Mouse (Mus musculus): ENCODE measurements around the gene Gngt2.
"Not testable (repeated sequence)": the region's sequence is repeated elsewhere in the genome, so short reads cannot be mapped to it uniquely, and the experiment has no call there.

Gene Gngt2

DNA sequence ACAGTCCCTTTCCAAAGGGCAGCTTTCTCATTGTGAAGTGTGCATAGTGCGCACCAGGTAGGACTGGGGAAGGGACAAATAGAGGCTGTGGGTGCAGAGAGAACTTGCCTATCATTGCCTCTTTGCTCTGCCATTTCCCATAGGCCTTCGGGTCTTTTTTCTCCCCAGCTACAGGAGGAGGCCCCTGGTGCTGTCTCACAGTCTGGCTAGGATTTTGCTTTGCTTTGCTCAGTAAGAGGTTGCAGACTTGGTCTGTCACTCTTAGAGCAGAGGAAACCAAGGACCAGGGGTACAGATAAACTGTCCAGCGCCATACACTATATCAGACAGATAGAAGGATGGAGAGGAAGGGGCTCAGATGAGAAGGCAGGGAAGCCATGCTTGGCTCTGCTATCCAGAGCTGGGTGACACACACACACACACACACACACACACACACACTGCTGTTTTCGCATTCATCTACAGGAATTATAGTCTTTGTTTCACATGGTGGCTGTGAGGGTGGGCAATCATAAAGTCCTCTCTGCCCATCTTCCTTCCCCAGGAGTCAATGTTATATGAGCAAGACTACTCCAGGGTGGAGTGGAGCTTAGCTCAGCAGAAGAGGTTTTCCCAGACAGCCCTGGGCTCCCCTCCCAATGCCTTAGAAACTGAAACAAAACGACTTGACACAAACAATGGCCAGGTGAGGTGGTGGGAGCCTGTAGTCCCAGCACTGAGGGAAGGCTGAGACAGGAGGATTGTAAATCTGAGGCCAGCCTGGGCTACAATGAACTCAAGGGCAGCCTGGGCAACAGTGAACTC, 3.9 kb downstream of the Gngt2 start:
- DNase-seq (ENCODE audit: low read depth, low spot score), result no peak

DNA sequence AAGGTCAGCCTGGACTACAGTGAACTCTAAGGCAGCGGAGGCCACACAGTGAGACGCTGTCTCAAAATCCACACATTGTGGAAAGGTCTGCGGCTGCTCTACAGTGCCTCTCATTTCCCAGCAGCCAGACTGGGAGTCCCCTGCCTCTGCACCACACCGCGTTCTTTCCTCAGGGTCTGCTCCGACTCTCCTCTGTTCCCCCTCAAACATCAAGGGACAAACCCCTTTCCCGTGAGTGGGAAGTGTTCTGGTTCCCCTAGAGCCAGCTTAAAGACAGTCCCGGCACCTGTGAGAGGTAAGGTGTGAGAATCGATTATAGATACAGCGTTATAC, 4.4 kb downstream of the Gngt2 start:
- no peak for DNase-seq (ENCODE audit: low read depth, low spot score)

DNA sequence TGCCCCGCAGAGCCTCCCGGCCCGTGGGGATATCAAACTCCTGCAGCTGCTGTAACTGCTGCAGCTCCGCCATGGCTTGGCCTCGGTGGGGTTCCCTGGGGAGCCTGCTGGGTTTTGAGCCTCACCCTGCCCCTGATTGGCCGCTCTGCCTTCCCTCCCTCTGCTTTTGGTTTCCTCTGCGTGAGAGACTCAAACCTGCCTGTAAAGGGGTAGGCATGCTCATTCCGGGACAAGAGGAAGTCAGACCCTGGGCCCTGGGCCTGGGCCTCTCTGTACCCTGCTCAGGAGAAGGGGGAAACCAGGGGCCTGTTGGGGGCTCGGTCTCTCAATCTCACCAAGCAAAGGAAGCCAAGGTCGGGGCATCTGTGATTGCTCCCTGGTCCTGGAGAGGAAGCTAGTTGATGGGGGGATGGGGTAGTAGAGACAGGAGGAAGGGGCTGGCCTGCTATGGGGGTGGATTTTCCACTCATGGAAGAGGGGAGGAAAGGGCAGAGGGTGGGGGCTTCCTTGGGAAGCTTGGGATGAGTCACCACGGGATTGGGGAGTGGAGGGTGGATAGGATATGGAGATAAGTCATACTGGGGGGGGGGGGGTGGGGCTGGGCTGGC, 5.2 kb downstream of the Gngt2 start, which contains the start of gene Abi3:
Gene Abi3, minus strand, starts transcription at position 403 of the 608 bp plus-strand sequence.
- DNase-seq (ENCODE audit: low read depth, low spot score), result peak; percentile 52

DNA sequence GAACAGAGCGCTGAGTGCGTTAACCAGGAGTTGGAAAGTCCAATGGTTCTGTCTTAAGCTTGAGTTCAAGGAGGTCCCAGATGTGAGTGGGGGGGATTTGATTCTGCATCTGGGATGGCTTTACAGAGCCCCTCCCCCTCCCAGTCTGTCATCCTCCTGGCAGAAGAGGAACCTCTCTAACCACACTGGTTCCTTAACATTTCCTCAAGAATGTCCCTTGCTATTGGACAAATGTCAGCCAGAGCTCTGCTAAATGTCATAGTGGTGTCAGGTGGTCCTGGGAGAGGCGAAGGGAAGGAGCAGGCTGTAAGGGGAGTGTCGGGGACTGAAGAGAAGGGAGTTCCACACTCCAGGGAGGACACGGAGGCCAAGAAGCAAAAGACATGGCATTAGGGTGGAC, 5.9 kb downstream of the Gngt2 start:
- no peak for DNase-seq (ENCODE audit: low read depth, low spot score)

GRCm38 (mm10) chr11:95843421-95843950, 6.5 kb downstream of the Gngt2 start:
- no peak for DNase-seq (ENCODE audit: low read depth, low spot score)

- no peak for DNase-seq (ENCODE audit: low read depth, low spot score)
These were observed 7.9 kb downstream of the Gngt2 start for GRCm38 (mm10) chr11:95844935-95845334.

- no peak for DNase-seq (ENCODE audit: low read depth, low spot score)
These were observed 13.9 kb downstream of the Gngt2 start for GRCm38 (mm10) chr11:95850898-95851297.

DNA sequence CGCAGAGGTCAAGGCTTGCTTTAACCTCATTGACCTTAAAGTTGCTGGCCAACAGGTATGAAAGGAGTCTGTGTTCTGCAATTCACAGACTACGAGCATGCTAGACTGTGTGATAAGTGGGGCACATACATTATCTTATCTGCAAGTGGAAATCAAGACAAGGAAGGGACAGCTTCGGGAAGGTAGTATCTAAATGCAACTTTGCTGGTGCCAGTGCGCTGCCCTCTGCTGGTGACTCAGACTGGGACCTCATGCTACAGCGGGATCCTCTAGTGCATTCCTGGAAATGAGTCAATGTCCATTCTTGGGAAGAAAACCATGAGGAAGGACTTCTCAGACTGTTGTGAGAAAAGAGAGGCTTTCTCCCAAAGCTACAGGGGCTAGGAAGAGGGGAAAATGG, 16.7 kb downstream of the Gngt2 start:
- peak; percentile 44 for DNase-seq (ENCODE audit: low read depth, low spot score)

DNA sequence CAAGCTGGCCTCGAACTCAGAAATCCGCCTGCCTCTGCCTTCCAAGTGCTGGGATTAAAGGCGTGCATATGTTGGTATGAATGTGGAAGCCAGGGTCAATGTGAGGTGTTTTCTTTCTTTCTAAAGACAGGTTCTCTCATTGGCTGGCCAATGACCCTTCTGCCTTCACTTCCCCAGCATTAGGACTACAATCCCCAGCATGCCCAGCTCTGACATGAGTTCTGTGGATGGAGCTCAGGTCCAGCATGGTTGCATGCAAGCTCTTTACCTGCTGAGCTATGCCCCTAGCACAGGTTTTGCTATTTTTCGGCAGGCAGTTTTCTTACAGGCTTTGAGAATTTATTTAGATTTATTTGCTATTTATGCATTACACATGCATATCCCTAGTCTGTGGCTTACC, 20.3 kb downstream of the Gngt2 start:
- DNase-seq (ENCODE audit: low read depth, low spot score), result no peak

GRCm38 (mm10) chr11:95857716-95858527, 20.9 kb downstream of the Gngt2 start:
- DNase-seq (ENCODE audit: low read depth, low spot score), result no peak

DNA sequence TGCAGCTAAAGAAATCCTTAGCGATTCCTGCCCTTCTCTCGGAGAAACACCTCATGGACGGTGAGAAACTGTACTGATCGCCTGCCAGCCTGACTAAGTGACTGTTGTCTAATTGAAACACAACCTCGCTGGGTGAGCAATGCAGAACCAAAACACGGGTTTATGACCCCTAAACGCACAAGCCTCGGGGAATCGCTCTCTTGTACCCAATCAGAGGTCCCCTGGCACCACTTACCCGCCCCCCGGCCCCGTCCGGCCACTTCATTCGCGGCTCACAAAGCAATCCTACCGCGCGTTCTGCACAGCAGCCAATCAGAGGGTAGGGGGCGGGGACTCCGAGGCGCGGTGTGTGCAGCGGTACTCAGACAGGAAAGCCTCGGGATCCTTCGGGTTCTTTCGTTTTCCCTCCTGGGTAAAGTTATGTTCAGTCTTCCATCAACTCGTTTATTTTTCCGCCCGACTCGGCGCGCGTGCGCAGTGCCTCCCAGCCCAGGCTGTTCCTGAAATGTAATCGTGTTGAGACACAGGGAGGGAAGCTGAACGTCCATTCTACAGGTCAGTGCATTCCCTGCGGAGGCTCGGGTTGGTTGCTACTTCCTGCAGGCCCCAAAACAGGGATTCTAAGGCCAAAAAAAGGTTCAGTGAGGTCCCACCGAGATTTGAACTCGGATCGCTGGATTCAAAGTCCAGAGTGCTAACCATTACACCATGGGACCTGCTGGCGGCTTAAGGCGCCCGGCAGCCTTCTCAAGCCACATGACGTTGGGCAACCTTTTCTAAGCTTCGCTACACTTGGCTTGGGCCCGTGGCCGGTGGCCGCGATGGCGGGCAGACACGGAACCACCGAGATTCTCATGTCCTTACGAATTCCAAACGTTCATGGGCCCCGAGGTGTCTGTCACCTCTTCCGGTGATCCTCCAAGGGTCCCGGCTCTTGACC, 21.8 kb downstream of the Gngt2 start:
- DNase-seq (ENCODE audit: low read depth, low spot score), result peak; percentile 97

DNA sequence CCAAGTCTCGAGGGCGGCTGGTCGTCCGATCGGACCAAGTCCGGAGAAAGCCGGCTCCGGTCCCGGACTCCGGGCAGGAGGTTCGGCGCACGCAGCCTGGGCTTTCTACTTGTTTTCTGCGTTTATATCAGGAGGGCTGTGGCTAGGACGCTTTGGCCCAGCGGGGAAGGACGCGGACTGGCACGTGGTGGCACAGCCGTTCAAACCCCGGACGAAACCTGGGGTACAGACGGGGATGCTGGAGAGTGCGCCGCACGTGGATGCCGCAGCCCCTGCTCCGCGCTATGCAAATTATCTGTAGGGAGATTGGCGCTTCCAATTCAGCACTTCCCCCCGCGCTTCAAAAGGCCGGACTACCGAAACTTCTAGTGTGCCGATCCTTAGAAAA, 22.4 kb downstream of the Gngt2 start:
- DNase-seq (ENCODE audit: low read depth, low spot score), result no peak

DNA sequence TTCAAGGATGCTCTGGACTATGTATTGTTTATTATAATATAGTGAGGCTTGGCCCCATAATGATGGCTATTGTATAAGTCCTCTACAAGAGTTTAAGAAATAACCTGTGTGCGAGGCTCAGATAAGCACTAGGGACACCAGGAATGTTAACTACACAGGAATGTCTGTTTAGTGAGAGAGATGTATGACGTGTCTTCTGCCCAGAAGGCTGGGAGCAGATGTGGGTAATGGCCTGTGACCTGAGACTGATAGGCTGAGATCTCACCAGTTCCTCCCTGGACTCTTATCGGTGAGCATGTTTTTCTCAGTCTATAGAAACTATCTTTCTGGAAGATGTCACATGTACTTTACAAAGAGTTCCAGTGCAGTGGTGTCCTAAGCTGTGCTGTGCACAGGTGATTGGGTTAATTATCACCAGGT, 23.1 kb downstream of the Gngt2 start:
- no peak for DNase-seq (ENCODE audit: low read depth, low spot score)

DNA sequence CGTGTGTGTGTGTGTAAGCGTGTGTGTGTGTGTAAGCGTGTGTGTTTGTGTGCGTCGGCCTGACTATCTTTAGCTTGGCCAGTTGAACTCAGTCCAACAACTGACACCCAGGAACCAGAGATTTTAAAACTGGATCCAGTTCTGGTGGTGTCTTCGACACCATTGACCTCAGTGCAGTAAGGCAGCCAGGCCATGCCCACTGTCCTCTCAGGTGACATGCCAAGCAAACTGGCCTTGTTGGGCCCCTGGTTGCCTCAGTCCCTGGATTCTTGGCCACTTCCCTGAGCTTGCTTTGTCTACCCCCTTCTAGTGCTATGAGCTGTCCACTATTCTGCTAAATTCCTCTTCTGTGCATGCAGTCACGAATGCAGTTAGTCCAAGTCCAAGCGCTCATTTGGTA, 24.4 kb downstream of the Gngt2 start:
- no peak for DNase-seq (ENCODE audit: low read depth, low spot score)

DNA sequence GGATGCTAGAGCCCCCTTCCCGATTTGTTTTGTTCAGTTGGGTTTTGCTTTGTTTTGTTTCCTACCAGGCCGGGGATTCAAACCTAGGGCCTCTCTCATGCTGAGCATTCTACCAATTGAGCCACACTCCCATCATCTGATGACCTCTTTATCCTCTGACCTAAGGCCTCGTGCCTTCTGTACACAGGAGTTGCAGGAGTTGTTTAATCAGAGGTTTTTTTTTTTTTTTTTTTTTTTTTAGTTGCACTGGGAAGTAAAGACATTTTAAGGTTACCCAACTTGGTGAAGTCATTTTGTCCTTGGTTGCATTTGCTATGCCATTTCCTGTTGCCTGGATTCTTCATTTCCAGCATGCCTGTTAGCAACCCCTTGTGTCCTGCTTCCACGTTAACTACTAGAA, 32.4 kb downstream of the Gngt2 start:
- no peak for DNase-seq (ENCODE audit: low read depth, low spot score)

- DNase-seq (ENCODE audit: low read depth, low spot score), result no peak
These were observed 33.0 kb downstream of the Gngt2 start for GRCm38 (mm10) chr11:95869918-95870470.

DNA sequence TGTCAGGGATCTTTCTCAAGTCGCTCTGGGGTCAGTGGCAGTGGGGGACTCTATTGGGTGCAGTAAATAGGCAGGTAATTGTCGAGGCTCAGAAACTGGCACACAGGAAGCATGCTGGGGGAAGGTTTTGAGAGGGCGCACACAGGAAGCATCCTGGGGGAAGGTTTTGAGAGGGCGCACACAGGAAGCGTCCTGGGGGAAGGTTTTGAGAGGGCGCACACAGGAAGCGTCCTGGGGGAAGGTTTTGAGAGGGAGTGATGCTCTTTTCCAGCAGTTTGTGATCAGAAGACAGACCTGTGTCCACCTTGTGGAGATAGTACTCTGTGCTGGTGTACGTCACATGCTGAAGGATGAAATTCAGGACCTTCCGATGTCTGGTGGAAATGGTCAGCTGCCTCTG, 38.8 kb downstream of the Gngt2 start:
- DNase-seq (ENCODE audit: low read depth, low spot score), result no peak

DNA sequence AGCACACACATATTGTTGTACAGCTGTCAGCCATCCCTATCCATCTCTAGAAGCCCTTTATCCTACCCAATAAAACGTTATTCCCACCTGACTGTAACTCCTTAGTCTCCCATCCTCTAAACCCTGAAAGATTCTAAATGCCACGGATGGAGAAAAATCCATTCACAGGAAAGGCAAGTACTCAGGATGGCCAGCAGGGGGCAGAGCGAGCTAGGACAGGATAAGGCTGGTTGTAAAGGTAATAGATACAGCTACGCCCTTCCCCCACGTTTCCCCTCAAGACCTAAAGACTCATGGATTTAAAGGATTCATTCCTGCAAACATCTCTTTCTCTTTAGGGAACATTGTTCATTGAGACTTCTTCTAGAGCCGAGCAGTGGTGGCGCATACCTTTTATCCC, 39.3 kb downstream of the Gngt2 start:
- DNase-seq (ENCODE audit: low read depth, low spot score), result no peak

DNA sequence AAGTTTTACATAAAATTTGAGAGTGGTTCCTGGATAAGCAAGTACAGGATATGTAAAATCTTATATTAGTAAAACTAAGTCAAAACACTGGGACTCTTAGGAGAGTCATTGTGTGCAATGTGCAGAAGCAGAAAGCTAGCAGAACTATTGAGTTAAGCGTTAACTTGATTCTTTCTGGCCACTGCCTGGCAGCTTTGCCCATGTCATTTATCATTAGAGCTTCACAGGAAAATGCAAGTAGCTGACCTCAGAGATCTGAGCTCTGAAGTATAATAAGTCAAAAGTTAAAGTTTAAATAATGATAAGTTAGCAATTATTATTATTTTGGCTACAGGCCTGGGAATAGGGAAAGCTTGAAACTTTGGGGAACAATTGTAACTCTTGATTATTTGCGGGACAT, 42.8 kb downstream of the Gngt2 start:
- DNase-seq (ENCODE audit: low read depth, low spot score), result not testable (repeated sequence)

- no peak for DNase-seq (ENCODE audit: low read depth, low spot score)
These were observed 53.5 kb downstream of the Gngt2 start for GRCm38 (mm10) chr11:95890462-95891051.
